Mouse (Mus musculus) MEL (cell line): ENCODE measurements around the gene Ube2e3.

Source experiments
- CHD1 ChIP-seq: IDR thresholded peaks from 2 replicates; pipeline ENCODE4 v1.6.1; 2012; ENCODE audit warnings: low read depth, mild to moderate bottlenecking, inconsistent platforms, low read length, improper control_type of control experiment
- CTCF ChIP-seq, 3 experiments: IDR thresholded peaks in 2 of 3; conservative IDR thresholded peaks in 1 of 3; 2 replicates each; pipeline ENCODE4 v1.5.1; 2011 to 2012; ENCODE audit warnings: low read length in 3 of 3, low read depth in 2 of 3, mild to moderate bottlenecking in 2 of 3, improper control_type of control experiment in 1 of 3, inconsistent platforms in 1 of 3, mixed read lengths in 1 of 3, moderate library complexity in 1 of 3; ENCODE audit not compliant: control insufficient read depth in 1 of 3, insufficient read depth in 1 of 3, poor library complexity in 1 of 3, severe bottlenecking in 1 of 3
- JUND ChIP-seq: IDR thresholded peaks from 2 replicates; pipeline ENCODE4 v1.6.1; 2011; ENCODE audit warnings: low read depth, mild to moderate bottlenecking, improper control_type of control experiment, low read length
- MYC ChIP-seq: IDR thresholded peaks from 2 replicates; pipeline ENCODE4 v1.6.1; 2011; ENCODE audit warnings: low read depth, mild to moderate bottlenecking, low read length, improper control_type of control experiment, moderate library complexity
- NRF1 ChIP-seq: IDR thresholded peaks from 2 replicates; pipeline ENCODE4 v1.6.1; 2014; ENCODE audit warnings: low read depth, mild to moderate bottlenecking, inconsistent platforms, low read length, improper control_type of control experiment, moderate library complexity; ENCODE audit not compliant: poor library complexity, insufficient read depth, severe bottlenecking
- POLR2A ChIP-seq, 2 experiments: IDR thresholded peaks; 2 replicates each; pipeline ENCODE4 v1.6.1; 2011 to 2012; ENCODE audit warnings: low read length in 2 of 2, mild to moderate bottlenecking in 2 of 2, control low read depth in 1 of 2, improper control_type of control experiment in 1 of 2, low read depth in 1 of 2, moderate library complexity in 1 of 2; ENCODE audit not compliant: control insufficient read depth in 1 of 2, insufficient read depth in 1 of 2, poor library complexity in 1 of 2
- POLR2AphosphoS5 ChIP-seq: IDR thresholded peaks from 2 replicates; pipeline ENCODE4 v1.6.1; 2012; ENCODE audit warnings: low read depth, borderline replicate concordance, mild to moderate bottlenecking, inconsistent platforms, low read length, moderate library complexity, mixed read lengths

- TF ChIP-seq POLR2A (IDR thresholded peaks at IDR 0.05; ENCODE audit: control insufficient read depth in 1 of 2, insufficient read depth in 1 of 2, low read depth in 1 of 2, low read length in 2 of 2, poor library complexity in 1 of 2) (no peak), CTCF (IDR thresholded peaks at IDR 0.05 in 2 of 3, conservative IDR thresholded peaks at IDR 0.05 in 1 of 3; ENCODE audit: control insufficient read depth in 1 of 3, insufficient read depth in 1 of 3, low read depth in 2 of 3, low read length in 3 of 3, poor library complexity in 1 of 3, severe bottlenecking in 1 of 3) (no peak), NRF1 (no peak), MYC (no peak), POLR2AphosphoS5 (no peak), JUND (no peak), CHD1 (no peak)
These were observed 23.6 kb upstream of the Ube2e3 start for GRCm38 (mm10) chr2:78844365-78844764.
